Mouse (Mus musculus) liver, embryonic 15.5 days (tissue): Measurements from ENCODE around the gene Smarcd1. TPM values are rescaled to one million over a fixed set of nuclear protein-coding genes. Genes with fewer than 3 reads are reported as not detected.
A peak's percentile ranks its signal among the peaks of the same experiment; 100 is the strongest.
"Not testable (repeated sequence)": the region's sequence is repeated elsewhere in the genome, so short reads cannot be mapped to it uniquely, and the experiment has no call there.

Experiments used
- ATAC-seq: fragments of 200-750 bp; cut with Nextera tagmentation; 2 replicates; pipeline ENCODE4 v1.8.0; 2017; ENCODE audit warnings: moderate number of reproducible peaks, mild to moderate bottlenecking, moderate library complexity; ENCODE audit not compliant: insufficient read depth
- H3K27ac ChIP-seq: fragments of 300-500 bp; sonication (generic); replicated peaks from 2 replicates; pipeline ENCODE4 v1.5.1; 2015; ENCODE audit warnings: mild to moderate bottlenecking, inconsistent platforms
- H3K27me3 ChIP-seq: fragments of 300-500 bp; sonication (generic); 2 replicates; pipeline ENCODE4 v1.6.1; 2015; ENCODE audit warnings: mild to moderate bottlenecking, inconsistent platforms
- H3K36me3 ChIP-seq: fragments of 300-500 bp; sonication (generic); replicated peaks from 2 replicates; pipeline ENCODE4 v1.6.1; 2015; ENCODE audit warnings: moderate library complexity, mild to moderate bottlenecking, inconsistent platforms
- H3K4me1 ChIP-seq: fragments of 300-500 bp; sonication (generic); replicated peaks from 2 replicates; pipeline ENCODE4 v1.6.1; 2015; ENCODE audit warnings: inconsistent platforms
- H3K4me2 ChIP-seq: fragments of 300-500 bp; sonication (generic); 2 replicates; pipeline ENCODE4 v1.6.1; 2015; ENCODE audit warnings: moderate library complexity, mild to moderate bottlenecking, inconsistent platforms
- H3K4me3 ChIP-seq: fragments of 300-500 bp; sonication (generic); replicated peaks from 2 replicates; pipeline ENCODE4 v1.5.1; 2015; ENCODE audit warnings: mild to moderate bottlenecking, inconsistent platforms
- H3K9ac ChIP-seq: fragments of 300-500 bp; sonication (generic); 2 replicates; pipeline ENCODE4 v1.6.1; 2015; ENCODE audit warnings: moderate library complexity, mild to moderate bottlenecking, inconsistent platforms
- H3K9me3 ChIP-seq: fragments of 300-500 bp; sonication (generic); replicated peaks from 2 replicates; pipeline ENCODE4 v1.6.1; 2016; ENCODE audit warnings: inconsistent platforms
- WGBS: fragments of 180-500 bp; shearing (Covaris S2); methylation state at CpG from one replicate; pipeline ENCODE4 v1.1.7; 2015; ENCODE audit warnings: mixed read lengths; ENCODE audit not compliant: insufficient replicate concordance; 5-methylcytosine and 5-hydroxymethylcytosine counted together
- polyA plus RNA-seq: library from polyadenylated mRNA; unstranded; fragments of >200 nt; fragmentation: Nextera tagmentation; extraction: Ambion mirVana; gene quantifications from 2 replicates; pipeline ENCODE4 v1.2.1, GENCODE M21; 2015

Gene Smarcd1
- polyA plus RNA-seq, 1 experiment from 2014 or later = 5.7 TPM

GRCm38 (mm10) chr15:99725341-99726155 is 23.6 kb downstream of the Smarcd1 start, which contains the start of gene Cox14:
Gene Cox14 (plus strand): TSS chr15:99725618.
- peak within 1 kb of the TSS; percentile 94 for H3K4me3 ChIP-seq
- H3K4me1 ChIP-seq = peaks cover 44% of the 10 kb centered on the region
- H3K36me3 ChIP-seq = peaks cover 20% of the 10 kb centered on the region
- H3K9ac ChIP-seq = peak within 1 kb of the TSS; percentile 92
- H3K9me3 ChIP-seq = peaks cover 3% of the 10 kb centered on the region; the same call in 1 of the 2 replicates
- H3K27ac ChIP-seq = peak within 1 kb of the TSS; percentile 86
- ATAC-seq = peak; percentile 87
- WGBS = under 1% methylated on average over 68 of the region's 68 CpGs
- H3K27me3 ChIP-seq = 0 out of 2 replicates have a peak, but pooled peaks cover 4% of the 10 kb centered on the region
- peak within 1 kb of the TSS; percentile 85 for H3K4me2 ChIP-seq

- 57% methylated on average over 2 of the region's 2 CpGs for WGBS
Measured at GRCm38 (mm10) chr15:99726549-99726948, 24.6 kb downstream of the Smarcd1 start.

GRCm38 (mm10) chr15:99727039-99727438 is 25.1 kb downstream of the Smarcd1 start:
- H3K27ac ChIP-seq, H3K9me3 ChIP-seq, H3K27me3 ChIP-seq, H3K4me3 ChIP-seq, ATAC-seq, H3K9ac ChIP-seq: not testable (repeated sequence)
- Histone ChIP-seq H3K4me1 (peaks cover 39% of the 10 kb centered on the region), H3K36me3 (peaks cover 20% of the 10 kb centered on the region), H3K4me2 (0 out of 2 replicates have a peak overlapping the region, but pooled peaks have one; percentile 85)
- 67% methylated on average over 5 of the region's 5 CpGs for WGBS

More at GRCm38 (mm10) chr15:99726549-99726948, 24.6 kb downstream of the Smarcd1 start:
- no peak for ATAC-seq
- Histone ChIP-seq H3K36me3 (peaks cover 20% of the 10 kb centered on the region), H3K9me3 (peaks cover 3% of the 10 kb centered on the region; the same call in 1 of the 2 replicates), H3K4me3 (peak overlapping the region; percentile 94), H3K27ac (no peak overlapping the region), H3K4me1 (peaks cover 44% of the 10 kb centered on the region), H3K9ac (peak overlapping the region; percentile 92), H3K4me2 (peak overlapping the region; percentile 85), H3K27me3 (0 out of 2 replicates have a peak, but pooled peaks cover 4% of the 10 kb centered on the region)

GRCm38 (mm10) chr15:99727525-99727924 is 25.6 kb downstream of the Smarcd1 start:
- Histone ChIP-seq H3K4me3 (no peak overlapping the region), H3K36me3 (peaks cover 20% of the 10 kb centered on the region), H3K9me3 (peaks cover 3% of the 10 kb centered on the region; the same call in 1 of the 2 replicates), H3K27ac (no peak overlapping the region), H3K27me3 (no peaks in the 10 kb centered on the region), H3K4me2 (no peak overlapping the region), H3K9ac (no peak overlapping the region), H3K4me1 (peaks cover 34% of the 10 kb centered on the region)
- WGBS = 82% methylated on average over 12 of the region's 12 CpGs
- ATAC-seq = no peak

- Histone ChIP-seq H3K4me1 (peaks cover 29% of the 10 kb centered on the region), H3K9me3 (peaks cover 3% of the 10 kb centered on the region; the same call in 1 of the 2 replicates), H3K27me3 (no peaks in the 10 kb centered on the region), H3K4me3 (no peak overlapping the region), H3K9ac (no peak overlapping the region), H3K36me3 (peaks cover 20% of the 10 kb centered on the region), H3K27ac (no peak overlapping the region), H3K4me2 (no peak overlapping the region)
- no peak for ATAC-seq
- 88% methylated on average over 5 of the region's 5 CpGs for whole genome bisulfite sequencing
Measured at GRCm38 (mm10) chr15:99728211-99728610, 26.3 kb downstream of the Smarcd1 start.

- Histone ChIP-seq H3K4me2 (no peak overlapping the region), H3K9ac (no peak overlapping the region), H3K4me1 (peaks cover 20% of the 10 kb centered on the region), H3K4me3 (no peak overlapping the region), H3K9me3 (peaks cover 3% of the 10 kb centered on the region; the same call in 1 of the 2 replicates), H3K27ac (no peak overlapping the region), H3K27me3 (no peaks in the 10 kb centered on the region), H3K36me3 (peaks cover 20% of the 10 kb centered on the region)
- 80% methylated on average over 4 of the region's 4 CpGs for WGBS
- ATAC-seq = no peak
Measured at GRCm38 (mm10) chr15:99729056-99729783, 27.3 kb downstream of the Smarcd1 start.

- H3K9me3 ChIP-seq = peaks cover 3% of the 10 kb centered on the region; the same call in 1 of the 2 replicates
- no peak overlapping the region for H3K27ac ChIP-seq
- no peak for ATAC-seq
- 90% methylated on average over 2 of the region's 2 CpGs for WGBS
- H3K4me3 ChIP-seq = no peak overlapping the region
- no peak overlapping the region for H3K9ac ChIP-seq
- H3K4me1 ChIP-seq = peaks cover 6% of the 10 kb centered on the region
- no peaks in the 10 kb centered on the region for H3K27me3 ChIP-seq
- H3K4me2 ChIP-seq = no peak overlapping the region
- peaks cover 25% of the 10 kb centered on the region for H3K36me3 ChIP-seq
Measured at GRCm38 (mm10) chr15:99731167-99731566, 29.2 kb downstream of the Smarcd1 start.

GRCm38 (mm10) chr15:99731678-99732077 is 29.7 kb downstream of the Smarcd1 start:
- Histone ChIP-seq H3K9me3 (peaks cover 3% of the 10 kb centered on the region; the same call in 1 of the 2 replicates), H3K36me3 (peaks cover 25% of the 10 kb centered on the region), H3K9ac (no peak overlapping the region), H3K27ac (no peak overlapping the region), H3K4me2 (no peak overlapping the region), H3K4me3 (no peak overlapping the region), H3K4me1 (peaks cover under 1% of the 10 kb centered on the region), H3K27me3 (no peaks in the 10 kb centered on the region)
- ATAC-seq = no peak
- WGBS = 71% methylated on average over 3 of the region's 3 CpGs

GRCm38 (mm10) chr15:99733186-99733585 is 31.3 kb downstream of the Smarcd1 start:
- no peak overlapping the region for H3K4me3 ChIP-seq
- peaks cover 21% of the 10 kb centered on the region for H3K36me3 ChIP-seq
- peaks cover 3% of the 10 kb centered on the region; the same call in 1 of the 2 replicates for H3K9me3 ChIP-seq
- 83% methylated on average over 5 of the region's 5 CpGs for whole genome bisulfite sequencing
- no peaks in the 10 kb centered on the region for H3K4me1 ChIP-seq
- H3K27ac ChIP-seq = no peak overlapping the region
- ATAC-seq = no peak
- H3K9ac ChIP-seq = no peak overlapping the region
- no peak overlapping the region for H3K4me2 ChIP-seq
- H3K27me3 ChIP-seq = no peaks in the 10 kb centered on the region

- Histone ChIP-seq H3K4me1 (no peaks in the 10 kb centered on the region), H3K27me3 (no peaks in the 10 kb centered on the region), H3K27ac (no peak overlapping the region), H3K4me2 (no peak overlapping the region), H3K9ac (no peak overlapping the region), H3K4me3 (no peak overlapping the region), H3K36me3 (peaks cover 15% of the 10 kb centered on the region; the same call in 1 of the 2 replicates), H3K9me3 (no peaks in the 10 kb centered on the region)
- no peak for ATAC-seq
- WGBS = 80% methylated on average over 2 of the region's 2 CpGs
Measured at GRCm38 (mm10) chr15:99735631-99736030, 33.7 kb downstream of the Smarcd1 start.

GRCm38 (mm10) chr15:99736675-99737074 is 34.7 kb downstream of the Smarcd1 start:
- H3K4me2 ChIP-seq = no peak overlapping the region
- H3K27ac ChIP-seq = no peak overlapping the region
- H3K4me1 ChIP-seq = no peaks in the 10 kb centered on the region
- no peaks in the 10 kb centered on the region for H3K27me3 ChIP-seq
- H3K4me3 ChIP-seq = no peak overlapping the region
- H3K36me3 ChIP-seq = peaks cover 18% of the 10 kb centered on the region; the same call in 1 of the 2 replicates
- WGBS = 77% methylated on average over 11 of the region's 11 CpGs
- no peaks in the 10 kb centered on the region for H3K9me3 ChIP-seq
- no peak for ATAC-seq
- H3K9ac ChIP-seq = no peak overlapping the region
